Mouse (Mus musculus): ENCODE data around the gene Il21r.

The Il21r gene

GRCm38 (mm10) chr7:125603185-125603631 is at the start of gene Il21r:
Il21r (plus strand) TSS chr7:125603429.
- no peak for DNase-seq (ENCODE audit: low read depth, low spot score)

GRCm38 (mm10) chr7:125553653-125554428 is 49.4 kb upstream of the Il21r start:
- no peak for DNase-seq (ENCODE audit: low read depth, low spot score)

DNA sequence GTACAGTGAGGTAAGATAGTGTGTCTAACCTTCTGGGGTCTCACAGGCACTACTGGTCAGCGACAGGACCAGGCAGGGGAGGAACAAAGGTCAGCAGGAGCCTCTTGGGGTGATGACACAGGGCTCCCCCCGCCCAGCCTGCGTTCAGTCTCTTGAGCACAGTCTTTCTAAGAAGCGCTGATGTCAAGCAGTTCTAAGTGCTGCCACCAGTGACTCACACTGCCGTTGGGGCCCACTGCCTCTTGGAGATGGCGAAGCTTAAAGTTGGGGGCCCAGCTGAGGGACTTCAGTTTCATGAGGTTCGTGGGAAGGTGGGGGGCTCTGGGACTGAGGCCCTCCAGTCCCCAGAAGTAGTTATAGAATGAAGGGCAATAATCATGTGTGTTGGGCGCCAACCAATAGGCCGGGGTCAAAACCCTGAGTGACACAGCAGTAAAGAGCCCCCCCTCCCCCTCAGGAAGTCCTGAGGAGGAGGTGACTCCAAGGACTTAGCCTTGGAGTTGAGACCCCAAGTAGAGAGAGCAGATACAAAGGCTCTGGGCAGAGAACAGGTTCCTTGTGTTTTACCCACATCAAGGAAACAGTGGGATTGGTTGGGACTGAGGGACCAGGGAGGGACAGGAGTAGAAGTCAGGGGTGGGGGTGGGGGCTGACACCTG is 48.6 kb upstream of the Il21r start:
- DNase-seq (ENCODE audit: low read depth, low spot score), result no peak

- DNase-seq (ENCODE audit: low read depth, low spot score), result no peak
Observed at GRCm38 (mm10) chr7:125555351-125555872, 47.8 kb upstream of the Il21r start.

- no peak for DNase-seq (ENCODE audit: low read depth, low spot score)
Observed at GRCm38 (mm10) chr7:125556096-125556495, 47.1 kb upstream of the Il21r start.

- no peak for DNase-seq (ENCODE audit: low read depth, low spot score)
Observed at GRCm38 (mm10) chr7:125556865-125557264, 46.4 kb upstream of the Il21r start.

DNA sequence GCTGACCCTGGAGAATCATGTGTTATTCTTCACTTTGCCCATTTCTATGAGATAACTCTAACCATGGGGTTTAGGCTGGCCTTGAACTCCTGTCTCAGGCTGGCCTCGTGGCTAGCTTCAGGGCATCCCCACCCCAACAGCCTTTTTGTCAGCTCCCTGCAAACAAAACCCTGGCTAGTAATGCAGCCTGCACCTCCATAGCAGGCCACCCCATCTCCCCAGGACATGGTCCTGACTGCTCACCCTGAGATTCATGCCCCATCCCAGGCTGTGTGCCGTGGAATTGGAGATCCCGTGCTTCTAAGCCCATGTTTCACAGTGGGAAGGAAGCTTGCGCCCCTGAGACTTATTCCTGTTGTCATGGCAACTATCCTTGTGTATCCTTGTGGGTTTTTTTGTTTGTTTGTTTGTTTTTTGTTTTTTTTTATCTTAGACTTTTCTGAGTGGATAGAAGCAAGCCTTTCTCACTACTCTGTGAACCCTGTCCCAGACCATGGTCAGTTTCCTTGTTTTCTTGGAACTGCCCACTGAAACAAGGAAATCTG is 44.8 kb upstream of the Il21r start:
- DNase-seq (ENCODE audit: low read depth, low spot score), result no peak

DNA sequence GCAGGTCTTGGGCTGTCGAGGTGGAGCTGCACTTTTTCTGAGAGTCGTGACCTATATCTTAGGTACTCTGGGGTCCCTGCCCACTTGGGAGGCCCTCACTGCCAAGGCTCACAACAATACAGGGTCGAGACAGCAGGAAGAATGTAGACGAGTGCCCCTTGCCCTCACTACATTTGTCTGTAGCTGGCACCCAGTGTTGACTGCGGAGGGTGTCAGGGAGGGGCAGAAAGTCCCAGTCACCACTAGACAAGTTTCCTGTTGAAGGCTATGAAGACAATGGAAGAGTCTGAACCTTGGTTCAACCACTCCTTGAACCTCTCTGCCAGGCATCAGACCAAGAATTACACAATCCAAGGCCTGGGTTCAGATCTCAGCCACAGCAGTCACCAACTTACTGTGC is 44.2 kb upstream of the Il21r start:
- DNase-seq (ENCODE audit: low read depth, low spot score), result no peak

- no peak for DNase-seq (ENCODE audit: low read depth, low spot score)
Observed at GRCm38 (mm10) chr7:125559537-125559936, 43.7 kb upstream of the Il21r start.

- no peak for DNase-seq (ENCODE audit: low read depth, low spot score)
Observed at GRCm38 (mm10) chr7:125560146-125560785, 43.0 kb upstream of the Il21r start.

GRCm38 (mm10) chr7:125561085-125561690 is 42.0 kb upstream of the Il21r start:
- DNase-seq (ENCODE audit: low read depth, low spot score), result no peak

DNA sequence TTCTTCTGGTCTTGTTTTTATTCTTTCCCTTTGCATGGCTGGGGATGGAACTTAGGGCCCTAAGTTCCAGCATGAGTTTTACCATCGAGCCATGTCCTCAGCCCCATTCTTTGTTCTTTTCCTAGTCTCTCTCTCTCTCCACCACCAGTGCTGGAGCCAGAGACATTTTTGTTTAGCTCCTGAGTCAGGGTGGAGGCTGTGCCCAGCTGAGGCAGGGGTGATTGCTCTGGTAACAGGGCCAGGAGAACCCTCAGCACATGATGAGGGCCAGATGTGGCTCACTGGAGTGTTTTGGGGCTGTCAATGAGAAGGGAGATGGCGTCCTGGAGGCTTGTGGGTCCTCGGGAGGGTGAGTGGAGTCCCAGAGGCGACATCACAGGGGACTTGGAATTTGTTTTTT is 40.8 kb upstream of the Il21r start:
- no peak for DNase-seq (ENCODE audit: low read depth, low spot score)

DNA sequence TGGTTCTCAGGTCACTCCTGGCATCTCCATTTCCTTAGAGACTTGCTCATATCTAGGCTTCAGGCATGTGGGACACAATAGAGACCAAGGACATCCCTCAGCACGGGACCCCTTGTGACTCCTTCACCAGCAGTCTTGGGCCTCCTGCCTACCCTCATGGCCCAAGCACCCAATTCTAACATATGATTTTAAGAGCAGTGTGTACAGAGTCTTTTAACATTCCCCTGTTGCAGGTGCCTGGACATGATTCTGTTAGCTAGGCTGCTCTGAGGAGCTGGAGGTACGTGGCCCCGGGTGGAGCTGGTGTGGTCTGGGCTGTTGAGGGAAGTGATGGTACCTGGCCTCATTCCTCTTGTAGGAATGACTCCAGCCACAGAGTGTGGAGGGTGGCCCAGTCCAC is 40.1 kb upstream of the Il21r start:
- DNase-seq (ENCODE audit: low read depth, low spot score), result no peak

DNA sequence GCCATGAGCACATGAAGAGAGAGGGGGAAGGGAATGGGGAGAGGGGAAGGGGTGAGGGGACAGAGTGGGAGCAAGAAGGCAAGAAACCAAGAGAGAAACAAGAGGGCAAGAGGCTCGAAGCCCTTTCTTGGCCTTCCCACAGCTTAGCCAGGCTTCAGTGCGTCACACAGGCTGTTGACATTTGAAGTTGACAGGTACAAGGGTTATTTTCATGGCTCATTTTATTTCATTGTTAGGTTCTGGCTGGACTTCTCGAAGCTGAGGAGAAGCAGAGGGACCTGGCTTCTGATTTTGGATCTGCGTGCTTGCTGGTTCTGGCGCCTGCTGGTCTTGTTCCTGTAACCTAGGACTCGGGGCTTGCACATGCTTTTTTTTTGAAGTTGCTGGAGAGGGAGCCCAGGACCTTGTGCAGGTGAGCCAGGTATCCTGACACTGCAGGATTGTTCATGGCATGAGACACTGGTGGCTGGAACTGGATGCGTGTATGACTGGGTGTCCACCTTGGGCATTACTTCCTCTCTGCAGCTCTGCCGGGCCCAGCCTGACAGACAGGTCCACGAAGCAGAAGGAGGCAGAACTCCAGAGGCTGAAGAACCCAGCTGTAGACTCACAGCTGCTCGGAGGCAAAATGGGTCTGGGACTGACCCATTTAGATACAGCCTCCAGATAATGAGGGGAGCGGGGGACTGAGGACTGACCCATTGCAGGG is 38.8 kb upstream of the Il21r start:
- DNase-seq (ENCODE audit: low read depth, low spot score), result no peak

DNA sequence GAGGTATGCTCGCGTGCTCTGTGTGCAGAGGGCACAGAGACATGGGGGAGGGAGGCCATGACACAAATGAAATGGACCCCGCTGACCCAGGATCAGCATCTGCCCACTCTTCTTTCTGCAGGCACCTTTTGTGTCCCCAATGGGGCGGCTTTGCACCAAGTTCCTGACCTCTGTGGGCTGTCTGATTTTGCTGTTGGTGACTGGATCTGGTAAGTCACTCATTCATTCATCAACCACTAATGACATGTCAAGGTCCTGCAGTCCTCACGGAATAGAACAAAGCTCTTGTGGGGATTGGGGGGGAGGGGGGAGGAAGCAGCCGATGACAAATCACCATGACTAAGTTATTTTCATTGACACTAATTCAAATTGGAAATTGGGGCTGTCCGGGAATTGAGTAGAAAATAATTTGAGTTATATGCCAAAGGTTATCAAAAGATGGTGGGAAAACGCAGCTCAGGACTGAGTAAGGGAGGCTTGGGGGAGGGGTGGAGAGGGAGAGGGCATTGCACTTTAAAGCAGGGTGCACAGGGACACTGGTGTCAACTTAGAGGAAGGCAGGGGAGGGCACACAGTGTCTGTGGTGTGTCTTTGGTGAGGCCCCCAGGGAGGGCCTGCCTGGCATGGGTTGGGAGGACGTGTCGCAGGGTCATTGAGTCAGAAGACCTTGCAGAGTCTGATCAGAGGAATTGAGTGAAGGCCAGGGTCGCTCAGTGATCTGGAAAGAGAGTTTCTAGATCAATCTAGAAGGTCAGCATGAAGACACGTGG is 37.5 kb upstream of the Il21r start:
- DNase-seq (ENCODE audit: low read depth, low spot score), result no peak

- no peak for DNase-seq (ENCODE audit: low read depth, low spot score)
Observed at GRCm38 (mm10) chr7:125566420-125566819, 36.8 kb upstream of the Il21r start.

DNA sequence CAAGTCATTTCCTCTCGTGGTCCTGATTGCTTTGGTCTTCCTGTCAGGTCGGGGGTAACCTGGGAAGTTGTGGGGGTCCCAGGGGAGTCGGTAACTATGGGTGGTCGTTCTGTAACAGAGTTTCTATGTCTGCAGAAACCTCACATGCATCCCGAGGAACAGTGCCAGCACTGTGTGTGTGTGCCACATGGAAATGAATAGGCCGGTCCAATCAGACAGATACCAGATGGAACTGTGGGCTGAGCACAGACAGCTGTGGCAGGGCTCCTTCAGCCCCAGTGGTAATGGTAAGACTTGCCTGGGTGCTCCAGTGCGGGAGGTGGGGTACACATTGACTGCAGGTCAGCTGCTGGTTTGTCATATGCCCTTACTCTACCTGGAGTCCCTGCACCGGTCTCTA is 34.3 kb upstream of the Il21r start:
- DNase-seq (ENCODE audit: low read depth, low spot score), result no peak

GRCm38 (mm10) chr7:125571891-125572290 is 31.3 kb upstream of the Il21r start:
- DNase-seq (ENCODE audit: low read depth, low spot score), result no peak

DNA sequence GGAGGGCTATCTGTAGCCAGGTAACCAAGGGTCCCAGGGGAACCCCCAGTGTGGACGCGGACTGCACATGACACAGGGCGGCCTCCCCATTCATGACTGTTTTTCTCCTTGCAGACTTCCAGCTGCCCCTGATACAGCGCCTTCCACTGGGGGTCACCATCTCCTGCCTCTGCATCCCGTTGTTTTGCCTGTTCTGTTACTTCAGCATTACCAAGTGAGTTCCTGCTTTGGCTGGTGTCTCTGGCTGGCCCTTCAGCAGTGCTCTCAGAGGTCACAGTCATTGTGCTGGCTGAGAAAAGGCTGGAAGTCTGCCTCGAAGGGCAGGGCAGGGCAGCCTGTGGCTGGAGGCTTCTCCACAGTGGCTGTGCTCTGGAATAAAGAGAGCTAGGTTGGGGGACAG is 30.5 kb upstream of the Il21r start:
- no peak for DNase-seq (ENCODE audit: low read depth, low spot score)

- no peak for DNase-seq (ENCODE audit: low read depth, low spot score)
Observed at GRCm38 (mm10) chr7:125573849-125574248, 29.4 kb upstream of the Il21r start.

Measured in forelimb bud, embryonic 11.5 days (tissue).